Mouse (Mus musculus): Measurements from ENCODE around the gene Ifit1bl2. TPM values are rescaled to one million over a fixed set of nuclear protein-coding genes. Genes with fewer than 3 reads are reported as not detected.

Gene Ifit1bl2
- polyA plus RNA-seq, 1 experiment from 2014 or later = 0.10 TPM

- no peak overlapping the region for H3K9ac ChIP-seq (ENCODE audit: low read length)
- H3K4me3 ChIP-seq (ENCODE audit: low read depth, low read length) = no peak overlapping the region
- no peak overlapping the region for H3K27ac ChIP-seq (ENCODE audit: low read depth, low read length)
- no peaks in the 10 kb centered on the region for H3K27me3 ChIP-seq (replicated peaks; ENCODE audit: control insufficient read depth, insufficient read depth, low read length)
- H3K36me3 ChIP-seq (ENCODE audit: control insufficient read depth, insufficient read depth, low read length) = 0 out of 2 replicates have a peak, but pooled peaks cover 3% of the 10 kb centered on the region
- ATAC-seq = no peak
- WGBS = 66% methylated on average over 1 of the region's 1 CpGs
- no peaks in the 10 kb centered on the region for H3K9me3 ChIP-seq (replicated peaks; ENCODE audit: control insufficient read depth, low read length)
- H3K4me1 ChIP-seq (ENCODE audit: control insufficient read depth, insufficient read depth, low read length) = no peaks in the 10 kb centered on the region
- DNase-seq (ENCODE audit: low spot score) = no peak
- no peak overlapping the region for H3K4me2 ChIP-seq (ENCODE audit: low read length)
Measured at GRCm38 (mm10) chr19:34577121-34577520, 63.4 kb downstream of the Ifit1bl2 start.

- Histone ChIP-seq H3K4me2 (ENCODE audit: low read length) (no peak overlapping the region), H3K9me3 (replicated peaks; ENCODE audit: control insufficient read depth, low read length) (no peaks in the 10 kb centered on the region), H3K4me3 (ENCODE audit: low read depth, low read length) (no peak overlapping the region), H3K9ac (ENCODE audit: low read length) (no peak overlapping the region), H3K4me1 (ENCODE audit: control insufficient read depth, insufficient read depth, low read length) (no peaks in the 10 kb centered on the region), H3K27me3 (replicated peaks; ENCODE audit: control insufficient read depth, insufficient read depth, low read length) (no peaks in the 10 kb centered on the region), H3K36me3 (ENCODE audit: control insufficient read depth, insufficient read depth, low read length) (0 out of 2 replicates have a peak, but pooled peaks cover 3% of the 10 kb centered on the region), H3K27ac (ENCODE audit: low read depth, low read length) (no peak overlapping the region)
- DNase-seq (ENCODE audit: low spot score) = no peak
- WGBS = 95% methylated on average over 5 of the region's 5 CpGs
- no peak for ATAC-seq
Measured at GRCm38 (mm10) chr19:34573650-34574049, 66.9 kb downstream of the Ifit1bl2 start.

DNA sequence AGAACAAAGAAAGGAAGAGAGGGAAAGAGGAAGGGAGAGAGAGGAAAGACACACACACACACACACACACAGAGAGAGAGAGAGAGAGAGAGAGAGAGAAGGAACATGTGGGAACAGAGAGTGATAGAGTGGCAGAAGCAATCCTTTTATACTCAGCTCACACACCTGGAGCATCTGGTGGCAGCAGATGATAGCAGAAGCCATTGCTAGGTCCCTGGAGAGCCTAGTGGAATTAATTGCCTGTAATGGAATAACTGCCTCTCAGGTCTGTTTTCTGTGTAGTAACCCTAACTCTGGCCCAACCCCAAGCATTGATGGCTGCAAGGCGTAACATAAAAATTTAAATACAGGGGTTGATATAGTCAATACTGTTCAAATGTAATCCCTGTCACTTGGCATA is 69.5 kb downstream of the Ifit1bl2 start:
- no peak for DNase-seq (ENCODE audit: low spot score)
- no peak overlapping the region for H3K9ac ChIP-seq (ENCODE audit: low read length)
- H3K4me2 ChIP-seq (ENCODE audit: low read length) = no peak overlapping the region
- H3K36me3 ChIP-seq (ENCODE audit: control insufficient read depth, insufficient read depth, low read length) = 0 out of 2 replicates have a peak, but pooled peaks cover 3% of the 10 kb centered on the region
- no peak overlapping the region for H3K4me3 ChIP-seq (ENCODE audit: low read depth, low read length)
- WGBS = 91% methylated on average over 1 of the region's 1 CpGs
- H3K4me1 ChIP-seq (ENCODE audit: control insufficient read depth, insufficient read depth, low read length) = no peaks in the 10 kb centered on the region
- no peaks in the 10 kb centered on the region for H3K9me3 ChIP-seq (replicated peaks; ENCODE audit: control insufficient read depth, low read length)
- H3K27ac ChIP-seq (ENCODE audit: low read depth, low read length) = no peak overlapping the region
- no peaks in the 10 kb centered on the region for H3K27me3 ChIP-seq (replicated peaks; ENCODE audit: control insufficient read depth, insufficient read depth, low read length)
- ATAC-seq = no peak

GRCm38 (mm10) chr19:34569896-34570476 is 70.6 kb downstream of the Ifit1bl2 start:
- H3K9ac ChIP-seq (ENCODE audit: low read length) = no peak overlapping the region
- no peaks in the 10 kb centered on the region for H3K27me3 ChIP-seq (replicated peaks; ENCODE audit: control insufficient read depth, insufficient read depth, low read length)
- ATAC-seq (no peak), DNase-seq (ENCODE audit: low spot score) (no peak)
- no peaks in the 10 kb centered on the region for H3K4me1 ChIP-seq (ENCODE audit: control insufficient read depth, insufficient read depth, low read length)
- H3K4me3 ChIP-seq (ENCODE audit: low read depth, low read length) = no peak overlapping the region
- no peaks in the 10 kb centered on the region for H3K9me3 ChIP-seq (replicated peaks; ENCODE audit: control insufficient read depth, low read length)
- 85% methylated on average over 4 of the region's 4 CpGs for WGBS
- no peak overlapping the region for H3K4me2 ChIP-seq (ENCODE audit: low read length)
- H3K36me3 ChIP-seq (ENCODE audit: control insufficient read depth, insufficient read depth, low read length) = 0 out of 2 replicates have a peak, but pooled peaks cover 3% of the 10 kb centered on the region
- no peak overlapping the region for H3K27ac ChIP-seq (ENCODE audit: low read depth, low read length)

- Histone ChIP-seq H3K27ac (ENCODE audit: low read depth, low read length) (no peak overlapping the region), H3K9ac (ENCODE audit: low read length) (no peak overlapping the region), H3K4me1 (ENCODE audit: control insufficient read depth, insufficient read depth, low read length) (no peaks in the 10 kb centered on the region), H3K27me3 (replicated peaks; ENCODE audit: control insufficient read depth, insufficient read depth, low read length) (no peaks in the 10 kb centered on the region), H3K9me3 (replicated peaks; ENCODE audit: control insufficient read depth, low read length) (no peaks in the 10 kb centered on the region), H3K4me3 (ENCODE audit: low read depth, low read length) (no peak overlapping the region), H3K36me3 (ENCODE audit: control insufficient read depth, insufficient read depth, low read length) (0 out of 2 replicates have a peak, but pooled peaks cover 3% of the 10 kb centered on the region), H3K4me2 (ENCODE audit: low read length) (no peak overlapping the region)
- 90% methylated on average over 7 of the region's 7 CpGs for WGBS
- ATAC-seq (no peak), DNase-seq (ENCODE audit: low spot score) (no peak)
Measured at GRCm38 (mm10) chr19:34568988-34569895, 71.3 kb downstream of the Ifit1bl2 start.

Other genes starting within 250 kb of the Ifit1bl2 start
- gene Ch25h, start 165.6 kb downstream of the Ifit1bl2 start, polyA plus RNA-seq (2014; fragmentation: Nextera tagmentation; extraction: Ambion mirVana) = 0.24 and 0.31 TPM in 2 replicates
- 18.5 and 20.6 TPM in 2 replicates for gene Lipa, start 113.3 kb downstream of the Ifit1bl2 start, polyA plus RNA-seq (2014; fragmentation: Nextera tagmentation; extraction: Ambion mirVana)
- 8.3 and 8.4 TPM in 2 replicates for gene Ifit2, start 90.0 kb downstream of the Ifit1bl2 start, polyA plus RNA-seq (2014; fragmentation: Nextera tagmentation; extraction: Ambion mirVana)
- 0.59 and 1.2 TPM in 2 replicates for gene Ifit3, start 57.2 kb downstream of the Ifit1bl2 start, polyA plus RNA-seq (2014; fragmentation: Nextera tagmentation; extraction: Ambion mirVana)
- gene Ifit1bl1, start 38.8 kb downstream of the Ifit1bl2 start, polyA plus RNA-seq (2014; fragmentation: Nextera tagmentation; extraction: Ambion mirVana) = 0.33 and 0.85 TPM in 2 replicates
- gene Ifit3b, start 32.8 kb downstream of the Ifit1bl2 start, polyA plus RNA-seq (2014; fragmentation: Nextera tagmentation; extraction: Ambion mirVana) = not detected in 2 replicates
- 0.38 TPM in 1 of 2 replicates, not detected in the other for gene Ifit1, start 128 bp upstream of the Ifit1bl2 start, polyA plus RNA-seq (2014; fragmentation: Nextera tagmentation; extraction: Ambion mirVana)
- 2.6 and 3.3 TPM in 2 replicates for gene Slc16a12, start 106.5 kb upstream of the Ifit1bl2 start, polyA plus RNA-seq (2014; fragmentation: Nextera tagmentation; extraction: Ambion mirVana)
- gene Pank1, start 238.7 kb upstream of the Ifit1bl2 start, polyA plus RNA-seq (2014; fragmentation: Nextera tagmentation; extraction: Ambion mirVana) = 6.1 and 7.0 TPM in 2 replicates